Mouse (Mus musculus) hindbrain, postnatal 0 days (tissue): Measurements from ENCODE around the gene Ptgfrn. TPM values are rescaled to one million over a fixed set of nuclear protein-coding genes. Genes with fewer than 3 reads are reported as not detected.

Experiments
- ATAC-seq: fragments of 200-750 bp; cut with Nextera tagmentation; 2 replicates; pipeline ENCODE4 v1.8.0; 2017; ENCODE audit warnings: mild to moderate bottlenecking, moderate TSS enrichment, moderate library complexity
- DNase-seq: peaks from one replicate; pipeline ENCODE4 v3.0.0-alpha.2; 2015; ENCODE audit warnings: low spot score
- H3K27ac ChIP-seq: fragments of 300-500 bp; sonication (generic); 2 replicates; pipeline ENCODE4 v1.5.1; 2014; ENCODE audit warnings: mild to moderate bottlenecking
- H3K27me3 ChIP-seq: fragments of 300-500 bp; sonication (generic); 2 replicates; pipeline ENCODE4 v1.6.1; 2014; ENCODE audit warnings: low read length, mixed read lengths; ENCODE audit not compliant: insufficient read depth
- H3K36me3 ChIP-seq: fragments of 300-500 bp; sonication (generic); 2 replicates; pipeline ENCODE4 v1.6.1; 2014; ENCODE audit warnings: low read length, mixed read lengths; ENCODE audit not compliant: insufficient read depth
- H3K4me1 ChIP-seq: fragments of 300-500 bp; sonication (generic); 2 replicates; pipeline ENCODE4 v1.6.1; 2014; ENCODE audit warnings: antibody characterized with exemption, low read length, mixed read lengths; ENCODE audit not compliant: insufficient read depth
- H3K4me2 ChIP-seq: fragments of 300-500 bp; sonication (generic); 2 replicates; pipeline ENCODE4 v1.6.1; 2014; ENCODE audit warnings: low read depth, mild to moderate bottlenecking, low read length, moderate library complexity, mixed read lengths
- H3K4me3 ChIP-seq: fragments of 300-500 bp; sonication (generic); 2 replicates; pipeline ENCODE4 v1.5.1; 2014; ENCODE audit warnings: low read length
- H3K9ac ChIP-seq: fragments of 300-500 bp; sonication (generic); replicated peaks from 2 replicates; pipeline ENCODE4 v1.6.1; 2014; ENCODE audit warnings: mild to moderate bottlenecking, low read length, moderate library complexity, mixed read lengths
- H3K9me3 ChIP-seq: fragments of 300-500 bp; sonication (generic); 2 replicates; pipeline ENCODE4 v1.6.1; 2016; ENCODE audit warnings: low read length, mixed read lengths
- CTCF ChIP-seq: IDR thresholded peaks from 2 replicates; pipeline ENCODE4 v1.5.1; 2016; ENCODE audit warnings: antibody characterized with exemption, control low read depth, low read depth
- WGBS: fragments of 180-500 bp; shearing (Covaris S2); extraction: QIAGEN DNeasy Blood & Tissue Kit; methylation state at CpG from one replicate; pipeline ENCODE4 v1.1.7; 2014; 5-methylcytosine and 5-hydroxymethylcytosine counted together
- polyA plus RNA-seq: library from polyadenylated mRNA; unstranded; fragments of >200 nt; fragmentation: Nextera tagmentation; extraction: Ambion mirVana; gene quantifications from 2 replicates; pipeline ENCODE4 v1.2.1, GENCODE M21; 2015
- total RNA-seq: library from RNA; depleted of rRNA; stranded (reverse); fragments of >200 nt; gene quantifications from 2 replicates; pipeline ENCODE4 v1.2.3, GENCODE M21; 2014

Gene Ptgfrn
- total and polyA plus RNA-seq, 2 experiments from 2014 or later, result 4.1 to 51.0 TPM

GRCm38 (mm10) chr3:101021481-101022051 is 88.5 kb downstream of the Ptgfrn start:
- Histone ChIP-seq H3K4me1 (no peaks in the 10 kb centered on the region), H3K9ac (no peak overlapping the region), H3K27ac (no peak overlapping the region), H3K9me3 (no peaks in the 10 kb centered on the region), H3K4me3 (no peak overlapping the region), H3K27me3 (no peaks in the 10 kb centered on the region), H3K36me3 (no peaks in the 10 kb centered on the region), H3K4me2 (no peak overlapping the region)
- no peak for DNase-seq
- TF ChIP-seq CTCF, result no peak
- 72% methylated on average over 8 of the region's 8 CpGs for WGBS
- ATAC-seq, result no peak

- Histone ChIP-seq H3K9ac (no peak overlapping the region), H3K36me3 (no peaks in the 10 kb centered on the region), H3K27ac (no peak overlapping the region), H3K4me2 (no peak overlapping the region), H3K27me3 (no peaks in the 10 kb centered on the region), H3K9me3 (no peaks in the 10 kb centered on the region), H3K4me1 (no peaks in the 10 kb centered on the region), H3K4me3 (no peak overlapping the region)
- no peak for TF ChIP-seq CTCF
- ATAC-seq (no peak), DNase-seq (no peak)
- WGBS, result 88% methylated on average over 5 of the region's 5 CpGs
These were observed 89.0 kb downstream of the Ptgfrn start for GRCm38 (mm10) chr3:101021073-101021472.

- TF ChIP-seq CTCF, result no peak
- no peak overlapping the region for H3K27ac ChIP-seq
- DNase-seq, result no peak
- no peaks in the 10 kb centered on the region for H3K4me1 ChIP-seq
- no peak overlapping the region for H3K4me3 ChIP-seq
- no peak for ATAC-seq
- H3K9me3 ChIP-seq, result no peaks in the 10 kb centered on the region
- no peaks in the 10 kb centered on the region for H3K36me3 ChIP-seq
- 86% methylated on average over 6 of the region's 6 CpGs for WGBS
- no peak overlapping the region for H3K9ac ChIP-seq
- H3K27me3 ChIP-seq, result no peaks in the 10 kb centered on the region
- no peak overlapping the region for H3K4me2 ChIP-seq
These were observed 91.6 kb downstream of the Ptgfrn start for GRCm38 (mm10) chr3:101018494-101018893.

- DNase-seq, result no peak
- WGBS, result 92% methylated on average over 7 of the region's 7 CpGs
- no peak overlapping the region for H3K4me2 ChIP-seq
- H3K36me3 ChIP-seq, result no peaks in the 10 kb centered on the region
- H3K9ac ChIP-seq, result no peak overlapping the region
- no peak overlapping the region for H3K4me3 ChIP-seq
- no peak overlapping the region for H3K27ac ChIP-seq
- TF ChIP-seq CTCF, result no peak
- H3K9me3 ChIP-seq, result no peaks in the 10 kb centered on the region
- peaks cover 9% of the 10 kb centered on the region; the same call in 1 of the 2 replicates for H3K4me1 ChIP-seq
- H3K27me3 ChIP-seq, result no peaks in the 10 kb centered on the region
- ATAC-seq, result no peak
These were observed 94.0 kb downstream of the Ptgfrn start for GRCm38 (mm10) chr3:101016050-101016449.

- Histone ChIP-seq H3K4me1 (peaks cover 9% of the 10 kb centered on the region; the same call in 1 of the 2 replicates), H3K4me3 (no peak overlapping the region), H3K9ac (no peak overlapping the region), H3K27ac (no peak overlapping the region), H3K9me3 (no peaks in the 10 kb centered on the region), H3K27me3 (no peaks in the 10 kb centered on the region), H3K4me2 (no peak overlapping the region), H3K36me3 (no peaks in the 10 kb centered on the region)
- ATAC-seq, result no peak
- WGBS, result 59% methylated on average over 4 of the region's 4 CpGs
- no peak for TF ChIP-seq CTCF
- DNase-seq, result no peak
These were observed 94.8 kb downstream of the Ptgfrn start for GRCm38 (mm10) chr3:101015254-101015653.

GRCm38 (mm10) chr3:101013536-101013935 is 96.5 kb downstream of the Ptgfrn start:
- no peak overlapping the region for H3K27ac ChIP-seq
- ATAC-seq (no peak), DNase-seq (no peak)
- no peak overlapping the region for H3K4me2 ChIP-seq
- H3K4me1 ChIP-seq, result peaks cover 9% of the 10 kb centered on the region; the same call in 1 of the 2 replicates
- 85% methylated on average over 3 of the region's 3 CpGs for WGBS
- no peaks in the 10 kb centered on the region for H3K9me3 ChIP-seq
- no peak for TF ChIP-seq CTCF
- H3K36me3 ChIP-seq, result no peaks in the 10 kb centered on the region
- H3K27me3 ChIP-seq, result no peaks in the 10 kb centered on the region
- H3K4me3 ChIP-seq, result no peak overlapping the region
- H3K9ac ChIP-seq, result no peak overlapping the region

GRCm38 (mm10) chr3:101013005-101013404 is 97.1 kb downstream of the Ptgfrn start:
- Histone ChIP-seq H3K36me3 (no peaks in the 10 kb centered on the region), H3K4me3 (no peak overlapping the region), H3K9ac (no peak overlapping the region), H3K4me2 (no peak overlapping the region), H3K9me3 (no peaks in the 10 kb centered on the region), H3K27ac (no peak overlapping the region), H3K4me1 (peaks cover 9% of the 10 kb centered on the region; the same call in 1 of the 2 replicates), H3K27me3 (no peaks in the 10 kb centered on the region)
- no peak for DNase-seq
- 88% methylated on average over 10 of the region's 10 CpGs for WGBS
- TF ChIP-seq CTCF, result no peak
- ATAC-seq, result no peak
